Mouse (Mus musculus) testis, adult 2 months (tissue): ENCODE results near the gene Clec2i. TPM values are rescaled to one million over a fixed set of nuclear protein-coding genes. Genes with fewer than 3 reads are reported as not detected.
"Not testable (repeated sequence)": the region's sequence is repeated elsewhere in the genome, so short reads cannot be mapped to it uniquely, and the experiment has no call there.

Experiments
- H3K27ac ChIP-seq: fragments of 200-500 bp; 2 replicates; pipeline ENCODE4 v1.5.1; 2012; ENCODE audit warnings: low read depth, low read length; ENCODE audit not compliant: control insufficient read depth, insufficient read depth
- H3K27me3 ChIP-seq: fragments of 200-500 bp; 2 replicates; pipeline ENCODE4 v1.6.1; 2012; ENCODE audit warnings: mild to moderate bottlenecking, low read length, moderate library complexity; ENCODE audit not compliant: control insufficient read depth, insufficient read depth
- H3K36me3 ChIP-seq: fragments of 200-500 bp; 2 replicates; pipeline ENCODE4 v1.6.1; 2012; ENCODE audit warnings: mild to moderate bottlenecking, low read length; ENCODE audit not compliant: control insufficient read depth, insufficient read depth
- H3K4me1 ChIP-seq: fragments of 200-500 bp; 2 replicates; pipeline ENCODE4 v1.6.1; 2012; ENCODE audit warnings: low read length; ENCODE audit not compliant: control insufficient read depth, insufficient read depth
- H3K4me3 ChIP-seq: fragments of 200-500 bp; 2 replicates; pipeline ENCODE4 v1.5.1; 2012; ENCODE audit warnings: low read depth, mild to moderate bottlenecking, low read length, moderate library complexity, mixed read lengths; ENCODE audit not compliant: control insufficient read depth
- CTCF ChIP-seq: fragments of 200-500 bp; IDR thresholded peaks from 2 replicates; pipeline ENCODE4 v1.5.1; 2012; ENCODE audit warnings: low read depth, mild to moderate bottlenecking, inconsistent platforms, low read length, moderate library complexity; ENCODE audit not compliant: control insufficient read depth, insufficient read depth, insufficient replicate concordance
- POLR2A ChIP-seq: fragments of 200-500 bp; IDR thresholded peaks from 2 replicates; pipeline ENCODE4 v1.6.1; 2012; ENCODE audit warnings: low read depth, mild to moderate bottlenecking, inconsistent platforms, low read length, moderate library complexity; ENCODE audit not compliant: control insufficient read depth
- polyA plus RNA-seq: library from polyadenylated mRNA; depleted of rRNA; stranded (reverse); fragments of >200 nt; gene quantifications from 2 replicates; pipeline ENCODE4 v1.2.3, GENCODE M21; 2012; rRNA removed

Gene Clec2i
- polyA plus RNA-seq = 0.07 TPM in 1 of 2 replicates, not detected in the other

GRCm38 (mm10) chr6:128887091-128887790 lies at the start of gene Clec2i:
Gene Clec2i, plus strand, starts transcription at chr6:128887588.
- not testable (repeated sequence) for H3K4me1 ChIP-seq, H3K27ac ChIP-seq, H3K36me3 ChIP-seq, H3K4me3 ChIP-seq, H3K27me3 ChIP-seq

DNA sequence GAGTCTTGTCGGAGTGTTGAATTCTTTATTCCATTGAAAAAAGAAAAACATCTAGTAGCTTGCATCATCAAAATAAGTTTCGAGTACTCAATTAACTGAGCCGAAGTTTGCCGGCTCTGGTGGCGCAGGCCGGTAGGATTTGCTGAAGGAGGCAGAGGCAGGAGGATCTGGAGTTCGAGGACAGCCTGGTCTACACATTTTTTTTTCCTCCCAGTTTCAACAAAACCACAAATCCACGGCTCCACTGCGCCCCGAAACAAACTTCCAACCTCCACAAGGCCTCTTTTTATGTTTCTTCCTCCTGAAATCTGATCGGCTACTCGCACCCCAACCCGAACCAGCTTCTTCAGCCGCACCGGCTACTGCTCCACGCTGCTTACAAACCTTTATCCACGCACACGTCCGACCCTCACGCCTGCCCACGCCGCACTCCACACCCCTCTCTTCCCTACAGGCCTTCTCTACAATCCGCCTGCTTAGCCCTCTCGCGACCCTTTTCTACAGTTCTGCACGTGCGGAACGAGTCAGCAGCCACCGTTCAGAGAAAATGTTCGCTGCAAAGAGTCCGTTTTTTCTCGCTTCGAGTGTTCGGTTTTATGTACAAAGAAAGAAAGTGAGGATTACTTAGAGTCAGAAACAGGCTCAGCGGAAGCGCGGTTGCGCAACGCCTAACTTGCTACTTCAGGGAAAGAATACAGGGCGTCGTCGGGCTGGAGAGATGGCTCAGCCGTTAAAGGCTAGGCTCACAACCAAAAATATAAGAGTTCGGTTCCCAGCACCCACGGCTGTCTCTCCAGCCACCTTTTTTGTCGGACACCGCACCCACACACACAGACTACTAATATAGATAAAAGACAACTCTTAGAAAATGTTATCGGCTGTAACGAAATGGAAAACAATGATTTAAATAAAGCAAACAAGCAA lies 48.8 kb upstream of the Clec2i start:
- Histone ChIP-seq H3K27ac (peak overlapping the region; percentile 87), H3K36me3 (no peaks in the 10 kb centered on the region), H3K4me3 (peak overlapping the region; percentile 96), H3K4me1 (peaks cover 16% of the 10 kb centered on the region), H3K27me3 (no peaks in the 10 kb centered on the region)
- no peak for TF ChIP-seq CTCF
- TF ChIP-seq POLR2A = no peak

DNA sequence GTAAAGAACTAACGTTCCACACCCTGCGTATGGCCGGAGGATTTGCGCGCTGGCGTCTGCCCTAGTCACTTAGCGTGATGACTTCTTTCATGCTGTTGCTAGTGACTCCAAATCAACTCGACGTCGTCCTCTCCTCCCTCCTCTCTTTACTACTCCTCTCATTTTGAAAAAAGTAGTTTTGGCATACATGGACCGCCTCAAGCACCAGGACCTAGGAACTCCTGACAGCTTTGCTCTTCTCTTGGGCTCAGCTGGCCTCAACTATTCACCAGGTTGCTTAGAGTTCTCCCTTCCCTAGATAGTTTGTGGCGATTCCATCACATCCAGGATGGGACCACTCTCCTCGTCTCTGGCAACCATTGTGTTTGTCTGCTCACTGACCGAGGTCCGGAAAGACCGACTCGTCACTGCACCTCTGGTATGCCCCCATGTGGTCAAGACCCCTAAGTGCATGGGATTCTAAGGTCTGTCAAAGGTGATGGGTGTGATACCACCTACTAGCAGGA lies 48.1 kb upstream of the Clec2i start:
- peak overlapping the region; percentile 96 for H3K4me3 ChIP-seq
- H3K27ac ChIP-seq = peak overlapping the region; percentile 87
- no peaks in the 10 kb centered on the region for H3K36me3 ChIP-seq
- TF ChIP-seq POLR2A = 0 out of 2 replicates have a peak, but pooled peaks have one; percentile 40
- TF ChIP-seq CTCF = peak; percentile 77; the same call in 1 of the 2 replicates
- H3K4me1 ChIP-seq = peaks cover 21% of the 10 kb centered on the region
- no peaks in the 10 kb centered on the region for H3K27me3 ChIP-seq

DNA sequence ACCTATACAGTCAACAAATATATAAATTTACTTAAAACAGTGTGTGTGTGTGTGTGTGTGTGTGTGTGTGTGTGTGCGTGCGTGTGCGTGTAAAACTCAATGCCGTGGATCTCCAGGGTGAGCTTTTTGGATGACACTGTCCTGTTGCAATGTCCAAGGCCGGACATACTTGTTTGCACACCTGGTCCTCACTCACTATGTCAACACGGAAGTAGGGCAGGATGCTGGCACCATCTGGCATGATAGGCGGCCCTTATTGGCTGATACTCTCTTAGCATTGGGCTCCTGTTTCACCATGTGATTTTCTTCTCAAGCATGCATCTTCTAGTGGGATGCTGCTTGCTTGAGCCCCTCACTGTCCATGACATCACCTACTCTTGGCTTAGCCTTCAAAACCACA lies 47.5 kb upstream of the Clec2i start:
- Histone ChIP-seq H3K4me1 (peaks cover 21% of the 10 kb centered on the region), H3K36me3 (no peaks in the 10 kb centered on the region), H3K27ac (no peak overlapping the region), H3K4me3 (peak overlapping the region; percentile 96), H3K27me3 (no peaks in the 10 kb centered on the region)
- TF ChIP-seq POLR2A (no peak), CTCF (no peak)

DNA sequence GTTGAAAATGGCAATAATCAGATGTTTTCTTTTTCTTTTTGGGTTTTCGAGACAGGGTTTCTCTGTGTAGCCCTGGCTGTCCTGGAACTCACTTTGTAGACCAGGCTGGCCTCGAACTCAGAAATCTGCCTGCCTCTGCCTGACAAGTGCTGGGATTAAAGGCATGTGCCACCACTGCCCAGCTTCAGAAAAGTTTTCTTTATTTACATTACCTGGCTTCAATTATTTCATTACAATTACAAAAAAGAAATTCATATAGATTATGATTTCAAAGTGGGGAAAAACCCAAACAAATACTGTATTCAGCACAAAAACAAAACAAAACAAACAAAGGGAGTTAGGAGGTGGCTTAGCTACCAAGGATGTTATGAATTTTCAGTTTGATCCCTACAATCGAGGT lies 46.7 kb upstream of the Clec2i start:
- H3K27ac ChIP-seq, H3K27me3 ChIP-seq, H3K36me3 ChIP-seq, H3K4me3 ChIP-seq: not testable (repeated sequence)
- peaks cover 21% of the 10 kb centered on the region for H3K4me1 ChIP-seq

- H3K27me3 ChIP-seq = no peaks in the 10 kb centered on the region
- no peak overlapping the region for H3K4me3 ChIP-seq
- no peaks in the 10 kb centered on the region for H3K36me3 ChIP-seq
- TF ChIP-seq POLR2A = no peak
- no peak for TF ChIP-seq CTCF
- peaks cover 21% of the 10 kb centered on the region for H3K4me1 ChIP-seq
- H3K27ac ChIP-seq = no peak overlapping the region
These were observed 45.9 kb upstream of the Clec2i start for GRCm38 (mm10) chr6:128841327-128842089.

DNA sequence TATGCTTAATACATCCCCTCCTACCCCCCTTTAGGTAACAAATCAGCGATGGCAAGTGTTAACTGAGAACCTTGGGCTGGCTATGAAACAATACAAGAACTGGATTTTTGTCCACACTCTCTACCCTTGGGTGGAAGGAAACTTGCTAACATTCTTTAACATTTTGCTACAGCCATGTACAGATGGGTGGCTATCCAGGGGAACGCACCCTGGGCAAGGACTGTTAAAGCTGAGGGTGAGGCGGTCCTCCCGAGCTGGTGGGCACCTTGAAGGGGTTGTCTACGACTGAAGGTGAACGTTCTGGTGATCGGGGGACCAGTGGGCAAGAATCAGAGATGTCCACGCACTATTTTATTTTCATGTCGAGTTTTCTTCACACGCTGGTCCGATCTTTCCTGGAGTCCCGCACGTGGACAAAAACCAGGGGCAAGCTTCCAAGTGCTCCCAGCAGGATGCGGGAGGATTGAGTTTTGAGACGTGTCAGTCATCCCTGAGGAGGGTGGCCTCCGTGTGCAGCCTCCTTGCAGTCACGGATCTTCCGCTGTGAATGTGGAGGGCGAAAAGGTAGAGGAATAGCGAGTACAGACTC lies 44.9 kb upstream of the Clec2i start:
- Histone ChIP-seq H3K36me3 (no peaks in the 10 kb centered on the region), H3K4me3 (peak overlapping the region; percentile 87), H3K27ac (peak overlapping the region; percentile 69), H3K4me1 (peaks cover 20% of the 10 kb centered on the region), H3K27me3 (no peaks in the 10 kb centered on the region)
- TF ChIP-seq POLR2A = no peak
- TF ChIP-seq CTCF = no peak
